Mouse (Mus musculus): Measurements from ENCODE around the gene Vwa8. TPM values are rescaled to one million over a fixed set of nuclear protein-coding genes. Genes with fewer than 3 reads are reported as not detected.

The Vwa8 gene
- polyA plus RNA-seq, 1 experiment from 2014 or later, result 7.2 TPM

GRCm38 (mm10) chr14:79143696-79144095 is 294.8 kb downstream of the Vwa8 start:
- Histone ChIP-seq H3K36me3 (no peaks in the 10 kb centered on the region), H3K27me3 (ENCODE audit: low read depth, poor library complexity, severe bottlenecking) (no peaks in the 10 kb centered on the region), H3K9me3 (replicated peaks) (no peaks in the 10 kb centered on the region), H3K27ac (replicated peaks) (no peak overlapping the region), H3K4me1 (peaks cover 16% of the 10 kb centered on the region), H3K4me3 (no peak overlapping the region)
- WGBS, result 95% methylated on average over 9 of the region's 9 CpGs
- DNase-seq (ENCODE audit: low spot score), result no peak

GRCm38 (mm10) chr14:79144278-79145224 is 295.7 kb downstream of the Vwa8 start:
- Histone ChIP-seq H3K36me3 (no peaks in the 10 kb centered on the region), H3K9me3 (replicated peaks) (no peaks in the 10 kb centered on the region), H3K27ac (replicated peaks) (no peak overlapping the region), H3K4me3 (no peak overlapping the region), H3K27me3 (ENCODE audit: low read depth, poor library complexity, severe bottlenecking) (no peaks in the 10 kb centered on the region), H3K4me1 (peaks cover 16% of the 10 kb centered on the region)
- 88% methylated on average over 13 of the region's 13 CpGs for WGBS
- DNase-seq (ENCODE audit: low spot score), result no peak

GRCm38 (mm10) chr14:79151711-79152110 is 302.9 kb downstream of the Vwa8 start:
- no peaks in the 10 kb centered on the region for H3K4me1 ChIP-seq
- no peaks in the 10 kb centered on the region for H3K36me3 ChIP-seq

GRCm38 (mm10) chr14:79153896-79154295 is 305.0 kb downstream of the Vwa8 start:
- 85% methylated on average over 6 of the region's 6 CpGs for WGBS

More at GRCm38 (mm10) chr14:79151711-79152110, 302.9 kb downstream of the Vwa8 start:
- Histone ChIP-seq H3K4me3 (no peak overlapping the region), H3K9me3 (replicated peaks) (no peaks in the 10 kb centered on the region), H3K27ac (replicated peaks) (no peak overlapping the region), H3K27me3 (ENCODE audit: low read depth, poor library complexity, severe bottlenecking) (no peaks in the 10 kb centered on the region)
- WGBS, result 86% methylated on average over 7 of the region's 7 CpGs
- no peak for DNase-seq (ENCODE audit: low spot score)

GRCm38 (mm10) chr14:79154961-79155360 is 306.1 kb downstream of the Vwa8 start:
- no peak overlapping the region for H3K27ac ChIP-seq (replicated peaks)
- H3K36me3 ChIP-seq, result no peaks in the 10 kb centered on the region
- H3K4me3 ChIP-seq, result no peak overlapping the region
- WGBS, result 85% methylated on average over 11 of the region's 11 CpGs
- H3K9me3 ChIP-seq (replicated peaks), result no peaks in the 10 kb centered on the region
- H3K4me1 ChIP-seq, result no peaks in the 10 kb centered on the region
- DNase-seq (ENCODE audit: low spot score), result no peak
- H3K27me3 ChIP-seq (ENCODE audit: low read depth, poor library complexity, severe bottlenecking), result no peaks in the 10 kb centered on the region

More at GRCm38 (mm10) chr14:79153896-79154295, 305.0 kb downstream of the Vwa8 start:
- Histone ChIP-seq H3K4me3 (no peak overlapping the region), H3K36me3 (no peaks in the 10 kb centered on the region), H3K4me1 (no peaks in the 10 kb centered on the region), H3K27me3 (ENCODE audit: low read depth, poor library complexity, severe bottlenecking) (no peaks in the 10 kb centered on the region), H3K9me3 (replicated peaks) (no peaks in the 10 kb centered on the region), H3K27ac (replicated peaks) (no peak overlapping the region)
- DNase-seq (ENCODE audit: low spot score), result no peak

GRCm38 (mm10) chr14:79156526-79157411 is 307.9 kb downstream of the Vwa8 start:
- Histone ChIP-seq H3K36me3 (no peaks in the 10 kb centered on the region), H3K9me3 (replicated peaks) (no peaks in the 10 kb centered on the region), H3K27me3 (ENCODE audit: low read depth, poor library complexity, severe bottlenecking) (no peaks in the 10 kb centered on the region), H3K27ac (replicated peaks) (no peak overlapping the region; the same call in 1 of the 2 replicates), H3K4me1 (no peaks in the 10 kb centered on the region), H3K4me3 (no peak overlapping the region)
- DNase-seq (ENCODE audit: low spot score), result no peak
- WGBS, result 86% methylated on average over 10 of the region's 10 CpGs

- Histone ChIP-seq H3K9me3 (replicated peaks) (no peaks in the 10 kb centered on the region), H3K27me3 (ENCODE audit: low read depth, poor library complexity, severe bottlenecking) (no peaks in the 10 kb centered on the region), H3K27ac (replicated peaks) (no peak overlapping the region; the same call in 1 of the 2 replicates), H3K4me1 (no peaks in the 10 kb centered on the region), H3K4me3 (no peak overlapping the region), H3K36me3 (no peaks in the 10 kb centered on the region)
- 78% methylated on average over 15 of the region's 17 CpGs for WGBS
- DNase-seq (ENCODE audit: low spot score), result no peak
Observed at GRCm38 (mm10) chr14:79157451-79158218, 308.8 kb downstream of the Vwa8 start.

- no peak for DNase-seq (ENCODE audit: low spot score)
- Histone ChIP-seq H3K9me3 (replicated peaks) (no peaks in the 10 kb centered on the region), H3K4me1 (no peaks in the 10 kb centered on the region), H3K36me3 (no peaks in the 10 kb centered on the region), H3K4me3 (no peak overlapping the region), H3K27ac (replicated peaks) (no peak overlapping the region), H3K27me3 (ENCODE audit: low read depth, poor library complexity, severe bottlenecking) (no peaks in the 10 kb centered on the region)
- 92% methylated on average over 12 of the region's 12 CpGs for whole genome bisulfite sequencing
Observed at GRCm38 (mm10) chr14:79158219-79158521, 309.3 kb downstream of the Vwa8 start.

- no peak for DNase-seq (ENCODE audit: low spot score)
- 94% methylated on average over 4 of the region's 4 CpGs for WGBS
Observed at GRCm38 (mm10) chr14:79158673-79159200, 309.9 kb downstream of the Vwa8 start.

GRCm38 (mm10) chr14:79159451-79159850 is 310.6 kb downstream of the Vwa8 start:
- H3K36me3 ChIP-seq, result no peaks in the 10 kb centered on the region
- H3K4me1 ChIP-seq, result no peaks in the 10 kb centered on the region
- no peaks in the 10 kb centered on the region for H3K27me3 ChIP-seq (ENCODE audit: low read depth, poor library complexity, severe bottlenecking)
- 93% methylated on average over 8 of the region's 8 CpGs for WGBS
- DNase-seq (ENCODE audit: low spot score), result no peak
- no peak overlapping the region for H3K27ac ChIP-seq (replicated peaks)
- H3K9me3 ChIP-seq (replicated peaks), result no peaks in the 10 kb centered on the region
- H3K4me3 ChIP-seq, result no peak overlapping the region

More at GRCm38 (mm10) chr14:79158673-79159200, 309.9 kb downstream of the Vwa8 start:
- Histone ChIP-seq H3K9me3 (replicated peaks) (no peaks in the 10 kb centered on the region), H3K27me3 (ENCODE audit: low read depth, poor library complexity, severe bottlenecking) (no peaks in the 10 kb centered on the region), H3K27ac (replicated peaks) (no peak overlapping the region), H3K4me1 (no peaks in the 10 kb centered on the region), H3K4me3 (no peak overlapping the region), H3K36me3 (no peaks in the 10 kb centered on the region)

GRCm38 (mm10) chr14:79160486-79160885 is 311.6 kb downstream of the Vwa8 start:
- Histone ChIP-seq H3K9me3 (replicated peaks) (no peaks in the 10 kb centered on the region), H3K4me3 (no peak overlapping the region), H3K36me3 (no peaks in the 10 kb centered on the region), H3K4me1 (no peaks in the 10 kb centered on the region), H3K27ac (replicated peaks) (no peak overlapping the region), H3K27me3 (ENCODE audit: low read depth, poor library complexity, severe bottlenecking) (no peaks in the 10 kb centered on the region)
- 87% methylated on average over 10 of the region's 10 CpGs for WGBS
- DNase-seq (ENCODE audit: low spot score), result no peak

GRCm38 (mm10) chr14:79160966-79161365 is 312.1 kb downstream of the Vwa8 start:
- Histone ChIP-seq H3K27me3 (ENCODE audit: low read depth, poor library complexity, severe bottlenecking) (no peaks in the 10 kb centered on the region), H3K36me3 (no peaks in the 10 kb centered on the region), H3K9me3 (replicated peaks) (no peaks in the 10 kb centered on the region), H3K4me1 (no peaks in the 10 kb centered on the region), H3K27ac (replicated peaks) (no peak overlapping the region), H3K4me3 (no peak overlapping the region)
- WGBS, result 94% methylated on average over 7 of the region's 7 CpGs
- no peak for DNase-seq (ENCODE audit: low spot score)

Measured in midbrain, embryonic 10.5 days (tissue).